Mouse (Mus musculus): Measurements from ENCODE around the gene Tmem254a.
"Not testable (repeated sequence)": the region's sequence is repeated elsewhere in the genome, so short reads cannot be mapped to it uniquely, and the experiment has no call there.

Gene Tmem254a

DNA sequence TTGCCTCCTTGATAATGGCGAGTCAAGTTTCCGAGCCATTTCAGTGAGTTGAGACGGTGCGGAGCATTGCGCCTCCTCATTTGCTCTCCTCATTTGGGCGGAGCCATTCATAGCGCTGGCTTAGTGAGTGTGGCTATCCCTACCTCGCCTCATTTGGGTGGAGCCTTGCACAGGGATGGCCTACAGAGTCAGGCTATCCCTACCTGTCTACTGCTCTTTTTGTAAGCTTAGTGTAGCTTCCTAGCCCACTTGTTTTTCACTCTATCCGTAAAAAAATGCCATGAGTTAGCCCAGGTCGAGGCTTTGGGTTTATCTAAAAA lies at the start of gene Tmem254a:
Gene Tmem254a (minus strand): TSS at position 111 of the 320 bp plus-strand sequence.
- not testable (repeated sequence) for DNase-seq (ENCODE audit: low spot score)

DNA sequence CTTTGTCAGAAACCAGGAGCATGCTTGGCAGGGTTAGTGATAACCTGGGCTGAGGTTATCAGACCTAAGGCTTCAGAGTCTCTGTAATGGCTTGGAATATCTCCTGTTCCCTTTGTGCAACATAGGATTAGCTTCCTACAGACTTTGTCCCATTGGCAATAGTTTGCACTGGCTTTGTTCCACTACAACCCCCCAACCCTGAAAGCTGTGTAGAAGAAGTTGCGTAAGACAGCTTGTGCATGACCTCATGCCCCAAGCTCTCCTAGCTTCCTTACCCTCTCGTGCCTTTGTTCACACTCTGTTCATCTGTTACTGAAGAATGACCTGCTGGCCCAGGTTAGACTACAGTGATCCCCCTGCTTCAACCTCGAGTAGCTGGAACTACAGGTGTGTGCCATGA lies 30.4 kb upstream of the Tmem254a start:
- not testable (repeated sequence) for DNase-seq (ENCODE audit: low spot score)

DNA sequence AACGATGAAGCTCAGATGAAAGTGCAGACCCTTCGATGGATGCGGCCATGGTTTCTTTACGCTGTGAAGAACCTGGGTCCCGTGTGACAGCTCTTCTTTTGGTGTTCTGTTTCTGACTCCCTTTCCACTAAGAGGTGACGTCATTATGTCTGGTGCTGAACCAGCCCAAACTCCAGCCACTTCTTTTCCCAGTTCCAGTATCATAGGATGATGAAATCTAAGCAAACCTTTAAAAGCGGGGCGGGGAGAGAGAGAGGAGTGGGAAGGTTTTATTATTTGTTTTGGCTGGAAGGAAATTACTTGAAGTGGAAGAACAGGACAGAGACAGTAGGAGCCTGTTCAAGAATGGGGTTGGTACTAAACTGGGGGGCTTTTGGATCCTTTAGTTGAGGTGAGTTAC lies 10.5 kb upstream of the Tmem254a start, which contains the start of gene Cphx1:
Gene Cphx1 (plus strand): TSS at position 301 of the 400 bp plus-strand sequence.
- not testable (repeated sequence) for DNase-seq (ENCODE audit: low spot score)

DNA sequence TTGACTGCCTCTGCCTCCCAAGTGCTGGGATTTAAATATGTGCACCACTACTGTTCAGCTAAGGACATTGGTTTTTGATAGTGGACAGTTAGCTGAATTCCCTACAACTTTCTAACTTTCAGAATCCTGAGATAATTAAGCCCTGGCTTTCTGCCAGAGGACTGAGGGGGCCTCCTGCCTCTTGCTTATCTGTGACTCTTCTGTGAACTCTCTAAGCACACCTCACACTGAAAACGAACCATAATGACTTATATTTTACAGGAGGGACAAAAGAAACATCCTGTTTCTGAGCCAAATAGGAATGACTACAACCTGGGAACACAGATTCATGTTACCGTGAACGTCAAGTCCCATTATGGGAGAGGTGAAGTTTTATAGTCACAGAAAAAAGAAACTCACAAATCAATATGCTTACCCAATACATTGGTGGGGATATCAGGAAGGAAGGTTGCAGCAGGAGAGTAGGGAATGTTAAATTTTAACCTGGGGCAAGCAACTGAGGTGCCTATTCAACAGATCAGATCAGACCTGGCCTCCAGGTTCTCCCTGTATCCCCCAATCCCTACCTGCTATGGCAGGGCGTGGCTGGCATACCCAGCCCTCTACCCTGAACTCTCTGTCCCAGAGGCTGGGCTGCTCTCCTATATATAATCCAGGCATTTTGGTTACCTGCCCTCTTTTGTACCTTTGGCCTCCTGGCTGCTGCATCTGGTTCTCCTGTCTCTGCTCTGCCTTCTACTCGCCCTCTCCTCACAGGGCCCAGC lies 9.6 kb upstream of the Tmem254a start:
- DNase-seq (ENCODE audit: low spot score): not testable (repeated sequence)

DNA sequence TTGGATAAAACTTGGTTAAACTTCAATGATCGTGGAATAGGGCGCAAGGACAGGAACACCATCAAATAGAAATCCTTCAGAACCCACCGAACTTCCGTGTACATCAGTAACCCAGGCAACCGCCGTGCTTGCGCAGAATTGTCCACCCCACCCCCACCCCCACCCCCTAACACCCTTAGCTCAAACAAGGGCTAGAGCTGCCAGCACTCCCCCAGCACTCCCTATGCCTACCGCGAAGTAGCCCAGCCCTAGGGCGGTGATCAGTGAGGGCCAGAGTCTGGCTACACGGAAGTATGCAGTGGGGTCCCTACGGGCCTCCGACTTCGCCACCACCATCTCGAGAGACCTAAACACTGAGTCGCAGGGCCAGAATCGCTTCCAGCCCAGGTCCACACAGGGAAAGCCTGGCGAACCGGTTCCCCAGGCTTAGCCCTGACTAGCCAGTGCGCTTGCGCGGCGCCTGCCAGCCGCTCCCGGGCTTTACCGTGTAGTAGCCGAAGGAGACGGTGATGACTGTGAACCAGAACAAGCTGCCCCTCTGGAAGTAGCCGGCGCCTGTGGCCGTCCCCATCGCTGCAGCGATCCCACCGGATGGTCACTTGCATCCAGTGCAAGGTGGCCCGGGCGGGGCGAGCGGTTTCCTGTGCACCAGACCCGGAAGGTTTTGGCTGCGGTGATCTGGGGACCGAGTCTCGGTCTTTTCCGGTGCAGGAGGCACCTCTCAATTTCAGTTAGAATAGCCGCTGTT lies 484 bp downstream of the Tmem254a start:
- DNase-seq (ENCODE audit: low spot score): not testable (repeated sequence)

DNA sequence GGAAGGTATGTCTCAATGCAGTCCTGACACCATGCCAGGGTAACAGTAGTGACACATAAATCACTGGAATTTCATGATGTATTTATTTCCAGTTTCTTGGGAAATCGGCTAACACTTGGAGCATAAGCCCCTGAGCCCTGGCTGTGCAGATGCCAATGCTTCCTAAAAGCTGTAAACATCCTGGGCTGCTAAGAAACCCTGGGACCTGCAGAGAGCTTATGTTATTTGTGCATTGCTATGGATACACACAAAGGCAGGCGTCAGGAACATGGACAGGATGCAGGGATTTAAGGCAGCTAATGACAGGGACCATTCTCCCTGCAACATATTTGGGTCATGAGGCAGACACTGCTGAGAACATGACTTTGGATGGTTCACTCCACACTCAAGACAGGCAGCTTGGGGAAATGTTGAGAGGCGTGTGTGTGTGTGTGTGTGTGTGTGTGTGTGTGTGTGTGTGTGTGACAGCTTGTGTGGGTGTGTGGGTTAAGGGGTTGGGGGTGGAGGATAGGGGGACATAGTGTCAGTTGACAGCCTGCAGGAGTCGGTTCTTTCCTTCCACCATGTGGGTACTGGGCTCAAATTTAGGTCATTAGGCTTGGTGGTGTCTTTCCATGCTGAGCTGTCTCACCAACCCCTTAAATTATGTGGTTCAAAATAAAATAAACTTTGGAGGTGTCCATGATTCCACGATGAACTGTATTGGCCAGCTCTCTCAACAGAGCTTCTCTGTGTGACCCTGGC lies 8.9 kb downstream of the Tmem254a start:
- not testable (repeated sequence) for DNase-seq (ENCODE audit: low spot score)

DNA sequence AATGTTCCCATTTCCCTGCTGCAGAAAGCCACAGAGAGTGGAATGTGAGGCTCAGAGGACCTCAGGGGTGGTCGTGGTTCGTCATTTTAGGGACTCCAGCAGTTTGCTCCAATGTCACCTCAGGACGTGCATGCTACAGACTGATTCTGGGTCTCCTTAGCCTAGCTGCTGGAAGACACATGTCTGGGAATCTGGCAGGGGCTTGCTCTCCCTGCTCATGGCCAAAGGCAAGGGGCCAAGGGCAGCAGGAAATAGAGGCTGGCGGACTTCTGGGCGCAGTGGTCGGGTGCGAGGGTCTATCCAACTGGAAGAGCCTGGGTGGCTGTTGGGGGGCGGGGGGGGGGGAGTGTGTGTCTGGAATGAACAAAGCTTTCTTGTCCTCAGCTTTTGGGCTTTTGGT lies 18.5 kb downstream of the Tmem254a start:
- not testable (repeated sequence) for DNase-seq (ENCODE audit: low spot score)

DNA sequence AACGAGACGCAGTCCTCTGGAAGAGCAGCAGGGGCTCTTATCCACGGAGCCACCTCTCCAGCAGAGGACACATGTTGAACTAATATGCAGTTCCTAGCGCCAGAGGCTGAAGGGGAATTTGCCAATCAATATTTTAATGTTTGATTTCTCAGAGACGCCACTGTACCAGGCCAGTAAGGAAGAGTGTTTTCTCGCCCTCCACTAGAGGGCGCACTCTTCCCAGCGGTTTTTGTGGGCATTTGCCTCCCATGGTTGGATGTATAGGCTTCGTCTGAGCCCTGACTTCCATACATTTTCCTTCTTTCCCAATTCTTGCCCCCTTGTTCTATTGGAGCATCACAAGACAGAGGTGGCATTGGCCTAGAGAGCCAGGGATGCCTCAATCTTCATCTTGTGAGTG lies 20.2 kb downstream of the Tmem254a start:
- DNase-seq (ENCODE audit: low spot score): not testable (repeated sequence)

DNA sequence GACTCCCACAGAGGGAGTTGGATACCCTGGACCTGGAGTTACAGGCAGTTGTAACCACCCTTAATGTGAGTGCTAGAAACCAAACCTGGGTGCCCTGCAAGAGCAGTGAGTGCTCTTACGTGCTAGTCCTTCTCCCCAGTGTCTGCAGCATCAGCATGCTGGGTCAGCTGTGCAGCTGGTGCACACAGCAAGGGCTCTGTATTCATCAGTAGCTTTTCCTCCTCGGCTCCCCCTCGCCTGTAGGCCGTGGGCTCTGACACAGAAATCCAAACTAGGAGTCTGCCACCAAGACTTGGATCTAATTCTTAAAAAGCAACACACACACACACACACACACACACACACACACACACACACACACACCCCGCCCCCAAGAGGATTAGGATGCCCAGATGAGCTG lies 22.2 kb downstream of the Tmem254a start:
- DNase-seq (ENCODE audit: low spot score): not testable (repeated sequence)

DNA sequence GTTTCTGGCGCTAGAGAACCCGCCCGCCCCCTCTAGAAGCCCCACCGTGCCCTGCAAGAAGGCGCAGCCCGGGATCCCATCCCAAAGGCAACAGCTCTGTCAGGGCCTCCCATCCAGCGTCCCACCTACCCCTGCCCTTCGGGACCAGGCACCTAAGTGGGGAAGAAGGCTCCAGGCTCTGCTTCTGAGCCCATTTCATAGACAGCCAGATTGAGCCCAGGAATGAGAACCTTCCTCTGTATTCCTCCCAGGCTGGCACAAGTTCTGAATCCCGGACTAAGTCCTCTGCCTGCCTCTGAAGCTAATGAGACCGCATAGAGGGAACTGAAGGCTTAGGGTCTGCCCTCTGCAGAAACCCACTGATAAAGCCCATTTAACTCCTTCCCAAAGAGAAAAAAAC lies 24.5 kb downstream of the Tmem254a start, which contains the start of gene Plac9a:
Gene Plac9a (minus strand): TSS at position 101 of the 400 bp plus-strand sequence.
- DNase-seq (ENCODE audit: low spot score): not testable (repeated sequence)

DNA sequence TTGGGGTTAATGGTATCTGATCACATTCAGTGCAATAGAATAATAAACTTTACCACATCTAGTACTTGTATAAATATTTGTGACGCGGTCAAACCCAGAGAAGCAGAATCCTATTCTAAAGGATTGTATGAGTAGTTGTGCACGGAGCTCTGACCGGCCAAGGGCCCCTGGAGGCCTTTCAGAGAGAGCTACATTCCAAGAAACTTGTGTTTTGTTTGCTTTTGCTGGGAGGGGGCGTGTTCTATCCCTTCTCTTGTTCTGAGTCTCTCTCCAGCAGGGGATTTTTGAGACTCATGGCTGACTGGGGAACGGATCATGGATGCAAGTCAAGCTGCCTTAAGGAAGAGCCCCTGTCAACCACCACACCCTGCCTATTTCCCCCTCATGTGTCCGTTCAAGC lies 31.8 kb downstream of the Tmem254a start:
- not testable (repeated sequence) for DNase-seq (ENCODE audit: low spot score)

DNA sequence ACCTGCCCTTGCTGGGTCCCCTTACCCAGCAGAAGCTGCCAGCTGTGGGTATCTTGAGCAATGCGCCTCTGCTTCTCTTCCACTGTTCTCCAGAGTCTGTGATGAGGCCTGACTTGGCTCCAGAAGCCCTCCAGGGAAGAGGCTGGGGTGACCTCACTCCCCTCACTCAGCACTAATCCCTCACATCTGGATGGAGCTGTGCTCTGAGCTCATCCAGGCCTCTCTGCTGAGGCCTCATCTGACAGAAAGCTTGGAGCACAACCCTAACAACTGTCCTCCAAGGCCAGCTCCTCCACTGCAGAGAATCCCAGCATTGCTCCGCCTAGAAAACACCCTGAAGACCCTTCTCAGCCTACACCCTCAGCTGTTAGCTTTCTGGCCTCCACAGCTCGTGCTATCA lies 32.9 kb downstream of the Tmem254a start:
- DNase-seq (ENCODE audit: low spot score): not testable (repeated sequence)

DNA sequence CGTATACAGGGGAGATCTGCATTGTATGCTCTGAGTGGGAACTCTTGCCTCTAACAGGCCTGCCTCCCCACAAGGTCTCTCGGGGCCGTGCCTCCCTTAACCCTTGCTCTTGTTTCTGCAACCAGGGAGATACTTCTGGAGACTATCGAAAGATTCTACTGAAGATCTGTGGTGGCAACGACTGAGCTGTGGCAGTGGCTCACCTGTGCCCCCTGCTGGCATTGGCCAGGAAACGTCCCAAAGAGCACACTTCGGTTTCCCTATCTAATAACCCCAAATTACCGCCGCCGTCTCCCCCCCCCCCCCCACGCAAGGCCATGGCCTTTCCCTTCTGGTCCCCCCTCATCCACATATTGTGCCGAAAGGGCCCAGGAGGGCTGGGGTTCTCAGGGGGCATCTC lies 41.6 kb downstream of the Tmem254a start:
- not testable (repeated sequence) for DNase-seq (ENCODE audit: low spot score)

DNA sequence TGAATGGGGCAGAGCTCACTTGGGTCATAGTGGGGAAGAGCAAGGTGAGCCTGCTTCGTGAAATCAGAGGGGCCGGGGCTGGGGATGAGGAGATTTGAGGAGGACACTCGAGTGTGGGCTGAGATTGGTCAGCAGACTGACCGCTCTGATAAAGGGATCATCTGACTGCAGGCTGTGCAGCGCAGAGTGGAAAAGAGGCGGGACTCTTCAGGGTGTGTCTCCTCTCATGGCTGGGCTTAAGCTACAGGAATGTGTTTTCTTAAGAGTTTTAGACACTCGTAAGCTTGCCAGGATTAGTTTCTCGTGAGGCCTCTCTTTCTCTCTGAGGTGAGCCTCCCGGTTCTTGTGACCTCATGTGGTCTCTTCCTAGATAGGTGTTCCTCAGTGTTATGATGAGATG lies 45.7 kb downstream of the Tmem254a start:
- not testable (repeated sequence) for DNase-seq (ENCODE audit: low spot score)

DNA sequence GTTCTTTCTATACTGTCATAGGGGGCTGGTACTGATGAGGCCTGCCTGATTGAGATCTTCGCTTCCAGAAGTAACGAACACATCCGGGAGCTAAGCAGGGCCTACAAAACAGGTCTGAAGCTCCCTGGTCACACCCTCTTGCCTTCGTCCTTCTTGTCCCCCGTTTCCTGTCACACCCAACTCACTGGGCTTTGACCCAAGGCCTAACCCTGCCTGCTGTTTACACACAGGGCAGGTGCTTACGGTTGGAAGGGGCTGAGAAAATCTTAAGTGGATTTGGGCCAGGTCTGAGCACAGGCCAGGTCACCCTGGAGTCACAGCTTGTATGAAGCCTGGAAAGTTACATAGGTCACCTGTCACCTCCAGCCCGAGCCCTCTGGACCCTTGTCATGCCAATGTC lies 50.8 kb downstream of the Tmem254a start:
- DNase-seq (ENCODE audit: low spot score): not testable (repeated sequence)
